Mouse (Mus musculus) limb, embryonic 12.5 days (tissue): ENCODE data around the gene Olfr133. TPM values are rescaled to one million over a fixed set of nuclear protein-coding genes. Genes with fewer than 3 reads are reported as not detected.
"Not testable (repeated sequence)": the region's sequence is repeated elsewhere in the genome, so short reads cannot be mapped to it uniquely, and the experiment has no call there.

Experiments used
- ATAC-seq: fragments of 200-750 bp; cut with Nextera tagmentation; 2 replicates; pipeline ENCODE4 v1.8.0; 2017; ENCODE audit warnings: low read depth, moderate TSS enrichment; ENCODE audit not compliant: insufficient number of reproducible peaks, insufficient read depth, low FRiP score, low TSS enrichment
- H3K27ac ChIP-seq: fragments of 300-500 bp; sonication (generic); 2 replicates; pipeline ENCODE4 v1.5.1; 2016; ENCODE audit warnings: mild to moderate bottlenecking, moderate library complexity
- H3K27me3 ChIP-seq: fragments of 300-500 bp; sonication (generic); 2 replicates; pipeline ENCODE4 v1.6.1; 2016; ENCODE audit warnings: mild to moderate bottlenecking, moderate library complexity
- H3K36me3 ChIP-seq: fragments of 300-500 bp; sonication (generic); 2 replicates; pipeline ENCODE4 v1.6.1; 2016; ENCODE audit warnings: mild to moderate bottlenecking, moderate library complexity
- H3K4me1 ChIP-seq: fragments of 300-500 bp; sonication (generic); replicated peaks from 2 replicates; pipeline ENCODE4 v1.6.1; 2016
- H3K4me2 ChIP-seq: fragments of 300-500 bp; sonication (generic); 2 replicates; pipeline ENCODE4 v1.6.1; 2016; ENCODE audit warnings: mild to moderate bottlenecking, moderate library complexity
- H3K4me3 ChIP-seq: fragments of 300-500 bp; sonication (generic); replicated peaks from 2 replicates; pipeline ENCODE4 v1.5.1; 2016; ENCODE audit warnings: mild to moderate bottlenecking
- H3K9ac ChIP-seq: fragments of 300-500 bp; sonication (generic); replicated peaks from 2 replicates; pipeline ENCODE4 v1.6.1; 2016; ENCODE audit warnings: mild to moderate bottlenecking, moderate library complexity
- H3K9me3 ChIP-seq: fragments of 300-500 bp; sonication (generic); 2 replicates; pipeline ENCODE4 v1.6.1; 2016; ENCODE audit warnings: mild to moderate bottlenecking, moderate library complexity
- WGBS: fragments of 180-500 bp; shearing (Covaris S2); methylation state at CpG from one replicate; pipeline ENCODE4 v1.1.7; 2016; 5-methylcytosine and 5-hydroxymethylcytosine counted together
- polyA plus RNA-seq: library from polyadenylated mRNA; unstranded; fragments of >200 nt; fragmentation: Nextera tagmentation; extraction: Ambion mirVana; gene quantifications from 2 replicates; pipeline ENCODE4 v1.2.1, GENCODE M21; 2016

The Olfr133 gene
- not detected in 2 replicates for polyA plus RNA-seq

DNA sequence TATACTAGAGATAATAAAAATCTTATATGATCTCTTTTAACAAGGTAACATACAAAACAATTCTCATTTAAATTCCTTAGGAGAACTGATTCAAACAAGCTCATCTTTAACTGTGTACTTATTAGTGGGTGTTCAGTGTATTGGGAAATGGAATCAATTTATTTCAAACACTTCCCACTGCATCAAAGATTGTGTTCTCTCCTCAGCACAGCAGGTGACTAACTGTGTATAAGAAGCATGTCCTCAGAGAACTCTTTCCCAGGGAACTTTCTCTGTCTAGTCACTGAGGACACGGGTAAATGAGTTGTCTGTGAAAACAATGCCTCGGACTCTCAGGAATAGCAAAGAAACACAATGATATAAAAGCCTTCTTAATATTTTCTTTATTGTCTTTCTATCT, at the start of gene Olfr133:
Gene Olfr133 (plus strand): TSS at position 301 of the 400 bp plus-strand sequence.
- Histone ChIP-seq H3K4me1 (no peaks in the 10 kb centered on the region), H3K4me2 (no peak within 1 kb of the TSS), H3K27me3 (no peaks in the 10 kb centered on the region), H3K27ac (no peak within 1 kb of the TSS), H3K9ac (no peak within 1 kb of the TSS), H3K9me3 (peaks cover 4% of the 10 kb centered on the region; the same call in 1 of the 2 replicates), H3K36me3 (no peaks in the 10 kb centered on the region), H3K4me3 (no peak within 1 kb of the TSS)
- ATAC-seq = no peak
- WGBS = 84% methylated on average over 2 of the region's 2 CpGs

DNA sequence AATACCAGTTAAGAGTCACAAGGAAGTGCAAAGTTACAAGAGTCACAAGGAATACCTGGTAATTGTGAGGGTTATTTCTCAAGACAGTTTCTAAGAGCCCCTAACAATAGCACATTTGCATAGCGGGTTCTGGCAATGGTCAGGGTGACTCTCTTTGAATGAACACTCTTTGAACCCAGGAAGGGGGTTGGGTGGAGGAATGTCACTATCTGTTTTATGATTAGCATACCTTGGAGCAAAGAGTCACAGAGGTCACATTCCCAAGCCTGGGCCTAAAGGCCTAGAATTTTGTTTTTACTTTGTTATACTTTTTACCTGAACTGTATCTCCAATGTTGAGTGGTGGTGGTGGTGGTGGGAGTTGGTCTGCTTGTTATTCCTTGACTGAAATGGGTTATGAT, 20.9 kb upstream of the Olfr133 start:
- not testable (repeated sequence) for H3K4me2 ChIP-seq

DNA sequence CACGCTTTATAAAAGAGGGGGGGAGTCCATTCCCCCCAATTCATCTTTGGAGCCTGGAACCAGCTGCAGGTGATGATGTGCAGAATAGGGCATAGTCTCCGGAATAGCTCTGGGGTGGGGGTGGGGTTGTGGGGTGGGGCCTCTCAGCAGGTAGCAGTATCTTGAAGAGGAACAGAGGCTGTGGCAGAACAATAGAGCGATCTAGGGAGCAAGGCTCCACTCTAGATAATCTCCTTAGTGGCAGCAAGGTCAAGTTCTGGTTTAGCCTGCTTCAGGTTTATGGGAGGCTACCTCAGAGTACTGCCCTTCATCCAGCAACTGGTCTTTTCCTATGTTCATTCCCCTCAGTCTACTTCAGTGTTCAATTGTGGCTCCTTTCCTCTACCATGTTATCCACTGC, 19.7 kb upstream of the Olfr133 start:
- ATAC-seq, H3K4me2 ChIP-seq, H3K4me1 ChIP-seq, H3K36me3 ChIP-seq, H3K9ac ChIP-seq, H3K4me3 ChIP-seq, H3K27ac ChIP-seq, H3K27me3 ChIP-seq: not testable (repeated sequence)
- H3K9me3 ChIP-seq = peaks cover 15% of the 10 kb centered on the region; the same call in 1 of the 2 replicates
- WGBS = 76% methylated on average over 3 of the region's 3 CpGs

More for the DNA sequence above, 20.9 kb upstream of the Olfr133 start:
- H3K4me1 ChIP-seq, H3K4me3 ChIP-seq, H3K9ac ChIP-seq, H3K27ac ChIP-seq, ATAC-seq, H3K36me3 ChIP-seq, H3K27me3 ChIP-seq: not testable (repeated sequence)
- H3K9me3 ChIP-seq = peaks cover 15% of the 10 kb centered on the region; the same call in 1 of the 2 replicates
- 79% methylated on average over 1 of the region's 1 CpGs for WGBS

DNA sequence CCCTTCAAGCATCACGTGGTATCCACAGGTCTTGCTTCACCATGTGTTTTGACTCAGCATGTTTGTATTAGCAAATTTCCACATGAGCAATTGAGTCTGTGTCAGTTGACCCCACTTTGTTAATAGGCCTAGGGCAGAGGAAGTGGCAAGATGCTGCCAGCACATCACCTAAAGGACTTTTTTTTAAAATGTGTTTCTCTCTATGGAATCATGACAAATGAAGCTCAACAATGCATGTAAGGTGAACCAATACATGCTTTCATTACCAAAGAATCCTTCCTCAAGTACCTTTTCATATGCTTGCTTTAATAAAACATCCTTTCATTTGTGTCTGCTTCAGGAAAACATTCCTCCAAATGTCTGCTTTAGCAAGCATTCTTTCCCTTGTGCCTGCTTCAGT, 10.7 kb upstream of the Olfr133 start, which contains the start of gene Olfr132:
Gene Olfr132 (minus strand): TSS at position 101 of the 400 bp plus-strand sequence.
- H3K27me3 ChIP-seq = no peaks in the 10 kb centered on the region
- H3K36me3 ChIP-seq = no peaks in the 10 kb centered on the region
- H3K9ac ChIP-seq = no peak within 1 kb of the TSS
- no peaks in the 10 kb centered on the region for H3K9me3 ChIP-seq
- ATAC-seq = no peak
- H3K4me3 ChIP-seq = no peak within 1 kb of the TSS
- no peaks in the 10 kb centered on the region for H3K4me1 ChIP-seq
- H3K4me2 ChIP-seq = no peak within 1 kb of the TSS
- WGBS = 58% methylated on average over 1 of the region's 1 CpGs
- H3K27ac ChIP-seq = no peak within 1 kb of the TSS

DNA sequence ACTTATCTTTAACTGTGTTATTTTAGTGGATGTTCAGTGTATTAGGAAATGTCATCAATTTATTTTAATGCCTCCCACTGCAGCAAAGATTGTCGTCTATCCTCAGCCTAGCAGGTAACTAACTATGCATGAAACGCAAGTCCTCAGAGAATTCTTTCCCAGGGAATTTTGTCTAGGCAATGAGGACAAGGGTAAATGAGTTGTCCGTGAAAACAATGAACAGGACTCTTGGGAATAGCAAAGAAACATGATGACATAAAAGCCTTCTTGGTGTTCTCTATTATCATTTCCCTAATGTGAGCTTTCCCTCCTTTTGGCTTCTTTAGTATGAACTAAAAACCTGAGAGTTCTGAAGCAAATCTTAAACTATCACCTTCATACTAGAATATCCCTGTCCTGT, 26.0 kb downstream of the Olfr133 start, which contains the start of gene Olfr134:
Gene Olfr134 (plus strand): TSS at position 301 of the 400 bp plus-strand sequence.
- no peak for ATAC-seq
- H3K4me1 ChIP-seq = no peaks in the 10 kb centered on the region
- H3K27ac ChIP-seq = no peak within 1 kb of the TSS
- WGBS = 74% methylated on average over 3 of the region's 3 CpGs
- H3K9me3 ChIP-seq = no peaks in the 10 kb centered on the region
- H3K4me3 ChIP-seq = no peak within 1 kb of the TSS
- H3K27me3 ChIP-seq = no peaks in the 10 kb centered on the region
- H3K4me2 ChIP-seq = no peak within 1 kb of the TSS
- H3K9ac ChIP-seq = no peak within 1 kb of the TSS
- H3K36me3 ChIP-seq = no peaks in the 10 kb centered on the region

Other genes starting within 250 kb of the Olfr133 start
- not detected in 2 replicates for gene Olfr127, start 244.8 kb upstream of the Olfr133 start, polyA plus RNA-seq
- gene Olfr128, start 224.7 kb upstream of the Olfr133 start, polyA plus RNA-seq = not detected in 2 replicates
- gene Olfr761, start 192.2 kb upstream of the Olfr133 start, polyA plus RNA-seq = not detected in 2 replicates
- gene Olfr129, start 85.2 kb upstream of the Olfr133 start, polyA plus RNA-seq = not detected in 2 replicates
- not detected in 2 replicates for gene Olfr130, start 81.4 kb upstream of the Olfr133 start, polyA plus RNA-seq
- not detected in 2 replicates for gene Olfr131, start 56.6 kb upstream of the Olfr133 start, polyA plus RNA-seq
- not detected in 2 replicates for gene Olfr132, start 10.8 kb upstream of the Olfr133 start, polyA plus RNA-seq
- not detected in 2 replicates for gene Olfr134, start 26.1 kb downstream of the Olfr133 start, polyA plus RNA-seq
- not detected in 2 replicates for gene Olfr135, start 59.1 kb downstream of the Olfr133 start, polyA plus RNA-seq
- not detected in 2 replicates for gene Olfr138, start 115.8 kb downstream of the Olfr133 start, polyA plus RNA-seq
- gene Olfr137, start 162.3 kb downstream of the Olfr133 start, polyA plus RNA-seq = not detected in 2 replicates
- gene Olfr136, start 184.6 kb downstream of the Olfr133 start, polyA plus RNA-seq = not detected in 2 replicates